Comparison of ENCODE assay signal across 28 mouse cellular contexts in the genomic region with DNA sequence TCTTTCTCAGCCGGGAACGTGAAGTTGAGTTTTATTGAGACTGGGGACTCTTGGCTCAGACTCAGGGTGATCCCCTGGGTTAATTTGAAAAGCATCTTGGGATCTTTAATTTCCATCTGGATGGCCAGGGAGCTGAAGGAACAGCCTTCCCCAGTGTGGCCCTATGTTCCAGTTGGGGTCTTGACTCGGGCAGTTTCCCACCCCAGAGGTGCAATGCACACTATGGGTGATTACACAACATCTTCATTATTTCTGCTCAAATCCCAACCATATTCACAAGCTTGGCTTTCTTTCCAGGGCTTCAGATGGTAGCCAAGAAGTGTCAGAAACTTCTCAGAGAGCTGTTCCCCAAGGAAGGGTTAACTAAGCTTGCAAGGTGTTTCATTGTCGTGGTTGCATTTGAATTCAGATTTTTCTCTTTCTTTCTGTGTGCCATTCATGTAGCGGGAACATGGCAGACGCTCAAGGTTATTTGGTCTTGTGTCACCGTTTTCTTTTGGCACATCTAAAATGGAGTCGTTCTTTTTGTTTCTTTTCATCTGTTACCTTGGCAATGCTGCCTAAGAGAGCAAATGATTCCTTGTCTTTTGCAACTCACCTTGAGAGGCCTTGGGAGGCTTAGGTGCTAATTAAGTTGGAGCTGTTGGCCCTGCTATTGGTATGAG.
"Had no signal": no experiment of that assay in that cellular context is flagged by ENCODE, and none has a peak within 500 bp of the region (broad histone marks: within the 10 kb centered on the region; RNA-seq: fewer than 3 reads in every experiment).

No protein-coding gene starts in this region.

- H3K4me3 ChIP-seq: heart, embryonic 13.5 days; heart, embryonic 15.5 days; hindbrain, embryonic 13.5 days; hindbrain, embryonic 15.5 days; kidney, embryonic 15.5 days; limb, embryonic 10.5 days; limb, embryonic 12.5 days; liver, embryonic 13.5 days; liver, embryonic 15.5 days had no signal

- ATAC-seq: hindbrain, postnatal 0 days; intestine, embryonic 16.5 days; liver, postnatal 0 days had no signal

- H3K36me3 ChIP-seq: heart, embryonic 13.5 days; heart, embryonic 15.5 days; hindbrain, embryonic 13.5 days; hindbrain, embryonic 15.5 days; kidney, embryonic 15.5 days; limb, embryonic 10.5 days; limb, embryonic 12.5 days; liver, embryonic 13.5 days; liver, embryonic 15.5 days had no signal

- H3K4me2 ChIP-seq: heart, embryonic 11.5 days; heart, embryonic 13.5 days; heart, embryonic 15.5 days; hindbrain, embryonic 13.5 days; hindbrain, embryonic 15.5 days; kidney, embryonic 15.5 days; limb, embryonic 12.5 days; liver, embryonic 11.5 days; liver, embryonic 13.5 days; liver, embryonic 15.5 days had no signal

- H3K27me3 ChIP-seq: heart, embryonic 13.5 days; heart, embryonic 15.5 days; hindbrain, embryonic 13.5 days; hindbrain, embryonic 15.5 days; kidney, embryonic 15.5 days; liver, embryonic 13.5 days; liver, embryonic 15.5 days had no signal

- DNase-seq: gastrocnemius, postnatal 14 days; gastrocnemius, postnatal 36 days; heart, adult 18-20 months; heart, postnatal 14 days; heart, postnatal 36 days; kidney, adult 11 months; kidney, adult 2 months; kidney, adult 9 months; kidney, postnatal 14 days; kidney, postnatal 36 days; layer of hippocampus, adult 9-11 months; layer of hippocampus, postnatal 36 days; liver; liver, embryonic 13.5 days; liver, postnatal 0 days had no signal

- H3K4me1 ChIP-seq: heart, embryonic 13.5 days; heart, embryonic 15.5 days; hindbrain, embryonic 13.5 days; hindbrain, embryonic 15.5 days; kidney, embryonic 15.5 days; liver, embryonic 13.5 days; liver, embryonic 15.5 days had no signal

- H3K27ac ChIP-seq: heart, embryonic 13.5 days; heart, embryonic 15.5 days; hindbrain, embryonic 13.5 days; hindbrain, embryonic 15.5 days; hindbrain, postnatal 0 days; kidney, embryonic 15.5 days; kidney, postnatal 0 days; limb, embryonic 10.5 days; limb, embryonic 12.5 days; liver, embryonic 13.5 days; liver, embryonic 15.5 days had no signal

- H3K9me3 ChIP-seq: heart, embryonic 13.5 days; heart, embryonic 15.5 days; hindbrain, embryonic 13.5 days; hindbrain, embryonic 15.5 days; kidney, embryonic 15.5 days; limb, embryonic 10.5 days; limb, embryonic 12.5 days; liver, embryonic 13.5 days; liver, embryonic 15.5 days had no signal

- H3K9ac ChIP-seq: heart, embryonic 13.5 days; heart, embryonic 15.5 days; hindbrain, embryonic 13.5 days; hindbrain, embryonic 15.5 days; kidney, embryonic 15.5 days; limb, embryonic 12.5 days; liver, embryonic 13.5 days; liver, embryonic 15.5 days; liver, postnatal 0 days had no signal
